In genomic region chr4:134296523-134296922, GRCm38 (mm10) we compare ENCODE assay signal across 28 mouse cellular contexts. TPM values are rescaled to one million over a fixed set of nuclear protein-coding genes. Genes with fewer than 3 reads are reported as not detected.
A peak's percentile ranks its signal among the peaks of the same experiment; 100 is the strongest.
DNase-seq lines count a peak whose midpoint lies in the region; ATAC-seq and TF ChIP-seq lines count a peak whose summit lies in the region.
"Had no signal": no experiment of that assay in that cellular context is flagged by ENCODE, and none has a peak within 500 bp of the region (broad histone marks: within the 10 kb centered on the region; RNA-seq: fewer than 3 reads in every experiment).

No protein-coding gene starts in this region.

- no peak for ATAC-seq in hindbrain, postnatal 0 days
- no peak for ATAC-seq in hindbrain, embryonic 11.5 days (ENCODE audit: low FRiP score)

- H3K27me3 ChIP-seq in hindbrain, postnatal 0 days (ENCODE audit: insufficient read depth, low read length): no peaks in the 10 kb centered on the region
- no peaks in the 10 kb centered on the region for H3K27me3 ChIP-seq in hindbrain, embryonic 11.5 days (ENCODE audit: control insufficient read depth, insufficient read depth, low read length)
- H3K27me3 ChIP-seq: hindbrain, embryonic 15.5 days; neural tube, embryonic 12.5 days had no signal

- intact Hi-C loops in left cerebral cortex, postnatal 25 days (cut with DNase I): no loop called here

- no peaks in the 10 kb centered on the region for H3K36me3 ChIP-seq in hindbrain, postnatal 0 days (ENCODE audit: insufficient read depth, low read length)
- H3K36me3 ChIP-seq in hindbrain, embryonic 11.5 days (ENCODE audit: control insufficient read depth, insufficient read depth, low read length): no peaks in the 10 kb centered on the region
- H3K36me3 ChIP-seq: hindbrain, embryonic 15.5 days; limb, embryonic 15.5 days; lung, embryonic 15.5 days; midbrain, embryonic 10.5 days; neural tube, embryonic 12.5 days had no signal

- no peak for DNase-seq in hindbrain, postnatal 0 days (ENCODE audit: low spot score)
- no peak for DNase-seq in hindbrain, embryonic 11.5 days (ENCODE audit: low spot score)
- peak; percentile 35 for DNase-seq in thymus, postnatal 4 days
- no peak for DNase-seq in thymus, postnatal 14 days
- DNase-seq in brain, embryonic 14.5 days (ENCODE audit: low read depth): no peak
- no peak for DNase-seq in cerebellum, adult 9-11 months
- DNase-seq in left cerebral cortex, postnatal 25 days (ENCODE audit: low spot score in 2 of 2): no peak
- DNase-seq: adrenal gland, adult 8-10 months; cerebellum, adult 9-10 months; heart, postnatal 36 days; kidney, adult 18-20 months; kidney, postnatal 10 days; layer of hippocampus, postnatal 36 days; right cerebral cortex, postnatal 4 days had no signal

- no peak for TF ChIP-seq POLR2A in brain, embryonic 14.5 days (IDR thresholded peaks at IDR 0.05; ENCODE audit: borderline replicate concordance, extremely low read depth, insufficient read depth, insufficient read length, poor library complexity, severe bottlenecking)

- WGBS in hindbrain, postnatal 0 days: 94% methylated on average over 4 of the region's 4 CpGs
- 87% methylated on average over 4 of the region's 4 CpGs for WGBS in hindbrain, embryonic 11.5 days

- no peak overlapping the region for H3K4me2 ChIP-seq in hindbrain, postnatal 0 days (ENCODE audit: low read depth, low read length)
- H3K4me2 ChIP-seq in hindbrain, embryonic 11.5 days (replicated peaks; ENCODE audit: low read depth, low read length): no peak overlapping the region
- H3K4me2 ChIP-seq: hindbrain, embryonic 15.5 days; limb, embryonic 15.5 days; lung, embryonic 15.5 days; neural tube, embryonic 12.5 days had no signal

- no peak overlapping the region for H3K4me3 ChIP-seq in hindbrain, postnatal 0 days (ENCODE audit: low read length)
- no peak overlapping the region for H3K4me3 ChIP-seq in hindbrain, embryonic 11.5 days (ENCODE audit: low read depth, low read length)
- H3K4me3 ChIP-seq: hindbrain, embryonic 15.5 days; limb, embryonic 15.5 days; lung, embryonic 15.5 days; midbrain, embryonic 10.5 days; neural tube, embryonic 12.5 days had no signal

- no peak overlapping the region for H3K9ac ChIP-seq in hindbrain, postnatal 0 days (replicated peaks; ENCODE audit: low read length)
- no peak overlapping the region for H3K9ac ChIP-seq in hindbrain, embryonic 11.5 days (ENCODE audit: low read depth, low read length)
- H3K9ac ChIP-seq: hindbrain, embryonic 15.5 days; limb, embryonic 15.5 days; lung, embryonic 15.5 days; neural tube, embryonic 12.5 days had no signal

- H3K27ac ChIP-seq in hindbrain, postnatal 0 days: no peak overlapping the region
- no peak overlapping the region for H3K27ac ChIP-seq in hindbrain, embryonic 11.5 days (ENCODE audit: low read depth, low read length)
- H3K27ac ChIP-seq: hindbrain, embryonic 15.5 days; limb, embryonic 15.5 days; lung, embryonic 15.5 days; macrophage; midbrain, embryonic 10.5 days; neural tube, embryonic 12.5 days had no signal

- TF ChIP-seq CTCF in hindbrain, postnatal 0 days (IDR thresholded peaks at IDR 0.05; ENCODE audit: low read depth): 0 out of 2 replicates have a peak, but pooled peaks have one; percentile 1
- TF ChIP-seq CTCF in brain, embryonic 14.5 days (IDR thresholded peaks at IDR 0.05; ENCODE audit: borderline replicate concordance, extremely low read depth, insufficient read depth, insufficient read length): peak; percentile 14; the same call in 1 of the 2 replicates

- no peaks in the 10 kb centered on the region for H3K9me3 ChIP-seq in hindbrain, postnatal 0 days (ENCODE audit: low read length)
- H3K9me3 ChIP-seq in hindbrain, embryonic 11.5 days (ENCODE audit: control insufficient read depth, low read length): no peaks in the 10 kb centered on the region
- H3K9me3 ChIP-seq: hindbrain, embryonic 15.5 days; limb, embryonic 15.5 days; lung, embryonic 15.5 days; neural tube, embryonic 12.5 days had no signal

- no peaks in the 10 kb centered on the region for H3K4me1 ChIP-seq in hindbrain, postnatal 0 days (ENCODE audit: insufficient read depth, low read length)
- no peaks in the 10 kb centered on the region for H3K4me1 ChIP-seq in hindbrain, embryonic 11.5 days (replicated peaks; ENCODE audit: control insufficient read depth, insufficient read depth, low read length)
- H3K4me1 ChIP-seq: hindbrain, embryonic 15.5 days; lung, embryonic 15.5 days; midbrain, embryonic 10.5 days; neural tube, embryonic 12.5 days had no signal

RNA-seq across cellular contexts. Expression of gene Pdik1l, which starts 8.8 kb away (rescaled TPM):
- total RNA-seq in hindbrain, postnatal 0 days (2014; rRNA removed): 25.5 and 35.2 TPM in 2 replicates
- polyA plus RNA-seq in hindbrain, postnatal 0 days (2015; fragmentation: Nextera tagmentation; extraction: Ambion mirVana): 23.3 and 24.8 TPM in 2 replicates
- polyA plus RNA-seq in hindbrain, embryonic 11.5 days (2014; fragmentation: Nextera tagmentation; extraction: Ambion mirVana): 23.5 and 25.1 TPM in 2 replicates
- 18.8 and 20.7 TPM in 2 replicates for polyA plus RNA-seq in brain, embryonic 14.5 days (2012; rRNA removed)
- total RNA-seq in left cerebral cortex, postnatal 25 days (2021): 10 to 100 TPM; 18.6 to 19.8 TPM

RNA-seq across cellular contexts. Expression of gene Trim63, which starts 18.4 kb away (rescaled TPM):
- total RNA-seq in hindbrain, postnatal 0 days (2014; rRNA removed): 0.32 and 1.5 TPM in 2 replicates
- polyA plus RNA-seq in hindbrain, postnatal 0 days (2015; fragmentation: Nextera tagmentation; extraction: Ambion mirVana): 0.84 and 1.1 TPM in 2 replicates
- polyA plus RNA-seq in hindbrain, embryonic 11.5 days (2014; fragmentation: Nextera tagmentation; extraction: Ambion mirVana): 0.12 and 0.32 TPM in 2 replicates
- 0.13 and 0.33 TPM in 2 replicates for polyA plus RNA-seq in brain, embryonic 14.5 days (2012; rRNA removed)
- under 1 TPM; 0.32 to 0.39 TPM for total RNA-seq in left cerebral cortex, postnatal 25 days (2021)
- total RNA-seq: adrenal gland, adult 8-10 months; layer of hippocampus, adult 18-20 months; layer of hippocampus, postnatal 36 days; monocyte, adult 5-6 weeks had no signal
- polyA plus RNA-seq: macrophage had no signal

RNA-seq across cellular contexts. Expression of gene Grrp1, which starts 42.6 kb away (rescaled TPM):
- 13.7 and 18.4 TPM in 2 replicates for total RNA-seq in hindbrain, postnatal 0 days (2014; rRNA removed)
- polyA plus RNA-seq in hindbrain, postnatal 0 days (2015; fragmentation: Nextera tagmentation; extraction: Ambion mirVana): 11.1 and 12.2 TPM in 2 replicates
- 5.1 and 5.7 TPM in 2 replicates for polyA plus RNA-seq in hindbrain, embryonic 11.5 days (2014; fragmentation: Nextera tagmentation; extraction: Ambion mirVana)
- polyA plus RNA-seq in brain, embryonic 14.5 days (2012; rRNA removed): 16.5 and 16.6 TPM in 2 replicates
- total RNA-seq in left cerebral cortex, postnatal 25 days (2021): 1 to 10 TPM; 4.0 TPM
- total RNA-seq: monocyte, adult 5-6 weeks had no signal
- polyA plus RNA-seq: macrophage had no signal

RNA-seq across cellular contexts. Expression of gene Slc30a2, which starts 46.5 kb away (rescaled TPM):
- 0.43 TPM in 1 of 2 replicates, not detected in the other for total RNA-seq in hindbrain, postnatal 0 days (2014; rRNA removed)
- polyA plus RNA-seq in hindbrain, postnatal 0 days (2015; fragmentation: Nextera tagmentation; extraction: Ambion mirVana): 0.09 and 0.18 TPM in 2 replicates
- polyA plus RNA-seq in hindbrain, embryonic 11.5 days (2014; fragmentation: Nextera tagmentation; extraction: Ambion mirVana): not detected in 2 replicates
- polyA plus RNA-seq in brain, embryonic 14.5 days (2012; rRNA removed): 0.05 TPM in 1 of 2 replicates, not detected in the other
- total RNA-seq in left cerebral cortex, postnatal 25 days (2021): not detected
- total RNA-seq: layer of hippocampus, postnatal 36 days; monocyte, adult 5-6 weeks had no signal
- polyA plus RNA-seq: macrophage; neural tube, embryonic 12.5 days had no signal

RNA-seq across cellular contexts. Expression of gene Gm30191, which starts 49.8 kb away (rescaled TPM):
- not detected in 2 replicates for total RNA-seq in hindbrain, postnatal 0 days (2014; rRNA removed)
- polyA plus RNA-seq in hindbrain, postnatal 0 days (2015; fragmentation: Nextera tagmentation; extraction: Ambion mirVana): 0.59 and 0.79 TPM in 2 replicates
- 0.42 and 0.56 TPM in 2 replicates for polyA plus RNA-seq in hindbrain, embryonic 11.5 days (2014; fragmentation: Nextera tagmentation; extraction: Ambion mirVana)
- 0.33 and 0.64 TPM in 2 replicates for polyA plus RNA-seq in brain, embryonic 14.5 days (2012; rRNA removed)
- not detected for total RNA-seq in left cerebral cortex, postnatal 25 days (2021)
- total RNA-seq: adrenal gland, adult 8-10 months; gastrocnemius, adult 18-20 months; heart, postnatal 36 days; layer of hippocampus, adult 18-20 months; layer of hippocampus, postnatal 36 days; left cerebral cortex, postnatal 14 days; monocyte, adult 5-6 weeks had no signal
- polyA plus RNA-seq: cortical plate, adult 2 months; gonadal fat pad, adult 2 months; heart, embryonic 14.5 days; limb, embryonic 15.5 days; lung, embryonic 15.5 days; macrophage; neural tube, embryonic 12.5 days; testis, adult 2 months had no signal
